Mouse (Mus musculus) erythroblast, embryonic 14.5 days (primary cell): Measurements from ENCODE around the gene Rell1.

Experiments used
- GATA1 ChIP-seq: IDR thresholded peaks from 2 replicates; pipeline ENCODE4 v1.6.1; 2012; ENCODE audit warnings: low read length, inconsistent platforms, mixed read lengths
- TAL1 ChIP-seq: IDR thresholded peaks from 3 replicates; pipeline ENCODE4 v1.6.1; 2012; ENCODE audit warnings: low read length, inconsistent platforms, mixed read lengths

- no peak for TF ChIP-seq GATA1
- no peak for TF ChIP-seq TAL1
These were observed 25.2 kb upstream of the Rell1 start for GRCm38 (mm10) chr5:63993865-63994264.
